Mouse (Mus musculus) midbrain, postnatal 0 days (tissue): Measurements from ENCODE around the gene Pecr. TPM values are rescaled to one million over a fixed set of nuclear protein-coding genes. Genes with fewer than 3 reads are reported as not detected.
A peak's percentile ranks its signal among the peaks of the same experiment; 100 is the strongest.

Experiments used
- ATAC-seq: fragments of 200-750 bp; cut with Nextera tagmentation; 2 replicates; pipeline ENCODE4 v1.8.0; 2017; ENCODE audit warnings: moderate number of reproducible peaks, mild to moderate bottlenecking, moderate TSS enrichment, moderate library complexity; ENCODE audit not compliant: low FRiP score
- DNase-seq: peaks from one replicate; pipeline ENCODE4 v3.0.0-alpha.2; 2015; ENCODE audit warnings: low spot score
- H3K27ac ChIP-seq: fragments of 300-500 bp; sonication (generic); 2 replicates; pipeline ENCODE4 v1.5.1; 2014; ENCODE audit warnings: low read depth, mild to moderate bottlenecking, low read length, mixed read lengths
- H3K27me3 ChIP-seq: fragments of 300-500 bp; sonication (generic); 2 replicates; pipeline ENCODE4 v1.6.1; 2014; ENCODE audit warnings: low read length, control low read depth, mixed read lengths; ENCODE audit not compliant: insufficient read depth
- H3K36me3 ChIP-seq: fragments of 300-500 bp; sonication (generic); 2 replicates; pipeline ENCODE4 v1.6.1; 2014; ENCODE audit warnings: low read length, control low read depth, mixed read lengths; ENCODE audit not compliant: insufficient read depth
- H3K4me1 ChIP-seq: fragments of 300-500 bp; sonication (generic); 2 replicates; pipeline ENCODE4 v1.6.1; 2014; ENCODE audit warnings: mild to moderate bottlenecking, control low read depth, antibody characterized with exemption, low read length, mixed read lengths; ENCODE audit not compliant: insufficient read depth
- H3K4me2 ChIP-seq: fragments of 300-500 bp; sonication (generic); 2 replicates; pipeline ENCODE4 v1.6.1; 2014; ENCODE audit warnings: low read depth, mild to moderate bottlenecking, low read length, mixed read lengths; ENCODE audit not compliant: poor library complexity, severe bottlenecking
- H3K4me3 ChIP-seq: fragments of 300-500 bp; sonication (generic); 2 replicates; pipeline ENCODE4 v1.5.1; 2014; ENCODE audit warnings: low read depth, mild to moderate bottlenecking, low read length, moderate library complexity
- H3K9ac ChIP-seq: fragments of 300-500 bp; sonication (generic); replicated peaks from 2 replicates; pipeline ENCODE4 v1.6.1; 2014; ENCODE audit warnings: mild to moderate bottlenecking, low read length, moderate library complexity, mixed read lengths; ENCODE audit not compliant: poor library complexity, severe bottlenecking
- H3K9me3 ChIP-seq: fragments of 300-500 bp; sonication (generic); 2 replicates; pipeline ENCODE4 v1.6.1; 2016; ENCODE audit warnings: low read length, control low read depth
- CTCF ChIP-seq: IDR thresholded peaks from 2 replicates; pipeline ENCODE4 v1.5.1; 2016; ENCODE audit warnings: antibody characterized with exemption, mild to moderate bottlenecking
- WGBS: fragments of 180-500 bp; shearing (Covaris S2); extraction: QIAGEN DNeasy Blood & Tissue Kit; methylation state at CpG from one replicate; pipeline ENCODE4 v1.1.7; 2014; 5-methylcytosine and 5-hydroxymethylcytosine counted together
- polyA plus RNA-seq: library from polyadenylated mRNA; unstranded; fragments of >200 nt; fragmentation: Nextera tagmentation; extraction: Ambion mirVana; gene quantifications from 2 replicates; pipeline ENCODE4 v1.2.1, GENCODE M21; 2015
- total RNA-seq: library from RNA; depleted of rRNA; stranded (reverse); fragments of >200 nt; gene quantifications from 2 replicates; pipeline ENCODE4 v1.2.3, GENCODE M21; 2014

The Pecr gene
- total and polyA plus RNA-seq, 2 experiments from 2014 or later = 2.7 to 10.2 TPM

GRCm38 (mm10) chr1:72282604-72283003 lies 1.5 kb downstream of the Pecr start:
- 81% methylated on average over 1 of the region's 1 CpGs for WGBS
- H3K9ac ChIP-seq = no peak overlapping the region
- no peak for ATAC-seq

DNA sequence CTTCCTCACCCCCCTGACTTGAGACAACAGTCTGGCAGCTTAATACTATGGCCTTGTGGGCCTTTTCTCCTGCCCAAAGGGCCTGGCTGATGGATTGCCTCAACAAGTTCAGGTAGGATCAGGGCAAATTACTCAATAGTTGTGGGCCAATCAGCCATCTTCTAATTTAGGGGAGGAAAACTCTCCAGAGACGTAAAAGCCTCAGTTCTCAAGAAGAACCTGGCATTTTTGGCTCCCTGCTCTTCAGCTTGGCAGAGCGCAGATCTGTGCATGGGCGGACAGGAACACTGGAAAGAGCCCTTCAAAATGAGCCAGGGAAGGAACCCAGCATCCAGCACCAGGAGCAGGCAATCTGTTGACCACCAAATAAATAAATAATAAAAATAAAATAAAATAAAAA lies 6.0 kb downstream of the Pecr start:
- no peaks in the 10 kb centered on the region for H3K4me1 ChIP-seq
- no peak overlapping the region for H3K9ac ChIP-seq
- no peaks in the 10 kb centered on the region for H3K9me3 ChIP-seq
- no peak for ATAC-seq
- H3K27ac ChIP-seq = no peak overlapping the region
- no peak for DNase-seq
- H3K4me3 ChIP-seq = no peak overlapping the region
- TF ChIP-seq CTCF = no peak
- WGBS = 92% methylated on average over 3 of the region's 3 CpGs
- peaks cover 2% of the 10 kb centered on the region; the same call in 1 of the 2 replicates for H3K36me3 ChIP-seq
- H3K4me2 ChIP-seq = no peak overlapping the region
- no peaks in the 10 kb centered on the region for H3K27me3 ChIP-seq

More at GRCm38 (mm10) chr1:72282604-72283003, 1.5 kb downstream of the Pecr start:
- no peak overlapping the region for H3K4me3 ChIP-seq
- TF ChIP-seq CTCF = no peak
- H3K36me3 ChIP-seq = no peaks in the 10 kb centered on the region
- no peaks in the 10 kb centered on the region for H3K27me3 ChIP-seq
- no peak overlapping the region for H3K4me2 ChIP-seq
- peaks cover 7% of the 10 kb centered on the region for H3K4me1 ChIP-seq
- H3K27ac ChIP-seq = no peak overlapping the region
- H3K9me3 ChIP-seq = no peaks in the 10 kb centered on the region
- no peak for DNase-seq

DNA sequence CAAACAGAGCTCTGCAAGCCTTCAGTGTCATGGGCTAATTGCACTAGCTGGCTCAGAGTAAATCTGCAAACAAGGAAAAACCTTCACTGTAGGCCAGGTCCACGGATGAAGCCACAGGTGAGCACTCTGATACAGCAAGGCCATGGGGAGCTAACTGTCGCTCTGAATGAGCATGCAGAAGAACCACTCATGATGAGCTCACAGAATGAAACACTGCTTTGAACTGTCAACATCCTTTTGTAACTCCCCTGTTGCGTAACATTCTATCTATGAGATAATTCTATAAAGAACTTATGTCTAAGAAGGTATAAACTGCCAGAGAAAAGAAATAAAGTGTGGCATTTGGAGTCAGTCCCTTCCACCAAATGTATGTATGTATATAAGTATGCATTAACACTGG lies 21.0 kb downstream of the Pecr start:
- H3K9ac ChIP-seq = no peak overlapping the region

DNA sequence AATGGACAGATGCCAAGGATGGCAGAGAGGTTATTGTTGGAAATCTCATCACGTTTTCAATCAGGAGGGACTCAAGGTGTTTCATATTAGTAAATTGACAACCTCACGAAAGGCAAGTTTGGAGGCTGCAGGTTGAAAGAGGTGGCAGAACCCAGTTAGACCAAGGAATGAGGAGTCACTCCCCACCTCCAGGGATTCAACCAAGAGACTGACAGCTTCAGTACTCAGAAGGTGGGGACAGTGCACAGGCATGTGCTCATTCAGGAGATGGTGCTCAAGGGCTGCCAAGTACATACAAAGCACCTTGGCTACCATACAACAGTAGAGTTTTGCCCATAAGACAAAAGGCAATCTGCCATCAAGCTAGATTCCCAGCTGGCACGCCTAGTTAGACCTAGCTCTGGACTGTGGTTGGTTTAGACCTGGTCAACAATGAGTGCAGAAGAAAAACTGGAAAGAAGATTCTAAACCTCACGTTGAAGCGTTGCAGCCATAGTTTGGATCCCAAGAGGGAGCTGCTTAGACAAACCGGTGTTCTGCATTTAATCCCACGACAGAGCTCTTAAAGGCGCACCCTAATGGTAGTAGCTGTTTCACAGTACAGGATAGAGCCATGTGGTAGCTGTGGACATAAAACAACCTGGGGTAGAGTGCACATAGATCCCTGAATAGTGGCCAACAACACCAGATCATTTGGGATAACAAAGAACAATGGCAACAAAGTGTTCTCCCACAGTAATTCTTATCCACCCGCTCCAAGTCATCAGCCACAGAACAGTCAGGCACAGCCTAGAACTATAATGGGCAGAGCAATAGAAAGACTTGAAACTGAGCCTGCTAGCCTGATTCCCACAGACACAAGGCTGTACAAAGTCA lies 27.5 kb downstream of the Pecr start:
- DNase-seq = peak; percentile 15
- WGBS = 69% methylated on average over 9 of the region's 9 CpGs

More for the DNA sequence above, 21.0 kb downstream of the Pecr start:
- ATAC-seq (no peak), DNase-seq (no peak)
- WGBS = 93% methylated on average over 3 of the region's 3 CpGs
- H3K4me3 ChIP-seq = no peak overlapping the region
- H3K4me2 ChIP-seq = no peak overlapping the region
- no peak overlapping the region for H3K27ac ChIP-seq
- peaks cover 15% of the 10 kb centered on the region; the same call in 1 of the 2 replicates for H3K36me3 ChIP-seq
- TF ChIP-seq CTCF = no peak
- H3K9me3 ChIP-seq = no peaks in the 10 kb centered on the region
- H3K4me1 ChIP-seq = no peaks in the 10 kb centered on the region
- no peaks in the 10 kb centered on the region for H3K27me3 ChIP-seq

GRCm38 (mm10) chr1:72255854-72256175 lies 28.3 kb downstream of the Pecr start:
- TF ChIP-seq CTCF = no peak
- H3K4me1 ChIP-seq = peaks cover 8% of the 10 kb centered on the region; the same call in 1 of the 2 replicates
- H3K36me3 ChIP-seq = no peaks in the 10 kb centered on the region
- 13% methylated on average over 11 of the region's 11 CpGs for WGBS
- peak overlapping the region; percentile 40 for H3K4me3 ChIP-seq
- ATAC-seq (no peak), DNase-seq (no peak)
- no peaks in the 10 kb centered on the region for H3K9me3 ChIP-seq
- H3K27ac ChIP-seq = peak overlapping the region; percentile 82
- peak overlapping the region; percentile 44 for H3K9ac ChIP-seq
- H3K27me3 ChIP-seq = no peaks in the 10 kb centered on the region
- H3K4me2 ChIP-seq = peak overlapping the region; percentile 57

More for the DNA sequence above, 27.5 kb downstream of the Pecr start:
- Histone ChIP-seq H3K27ac (peak overlapping the region; percentile 82), H3K4me2 (peak overlapping the region; percentile 57), H3K9ac (0 out of 2 replicates have a peak overlapping the region, but pooled peaks have one; percentile 44), H3K9me3 (no peaks in the 10 kb centered on the region), H3K4me3 (peak overlapping the region; percentile 40; the same call in 1 of the 2 replicates), H3K36me3 (0 out of 2 replicates have a peak, but pooled peaks cover 2% of the 10 kb centered on the region), H3K27me3 (no peaks in the 10 kb centered on the region), H3K4me1 (peaks cover 8% of the 10 kb centered on the region; the same call in 1 of the 2 replicates)
- TF ChIP-seq CTCF = no peak
- ATAC-seq = no peak
